Mouse (Mus musculus) forebrain, embryonic 10.5 days (tissue): ENCODE measurements at regions not wholly inside any gene's neighbourhood (a gene's known extent, or its start where the extent isn't known, plus 50 kb on each side); places are given as distances from the start of the nearest gene placed in this dataset.

ENCODE experiments used
- DNase-seq: peaks from one replicate; pipeline ENCODE4 v3.0.0-alpha.2; 2017; ENCODE audit warnings: low spot score; ENCODE audit errors: extremely low spot score
- H3K27ac ChIP-seq: fragments of 300-500 bp; sonication (generic); 2 replicates; pipeline ENCODE4 v1.5.1; 2016; ENCODE audit warnings: mild to moderate bottlenecking
- H3K27me3 ChIP-seq: fragments of 300-500 bp; sonication (generic); 2 replicates; pipeline ENCODE4 v1.6.1; 2016; ENCODE audit warnings: mild to moderate bottlenecking; ENCODE audit not compliant: poor library complexity, severe bottlenecking
- H3K36me3 ChIP-seq: fragments of 300-500 bp; sonication (generic); replicated peaks from 2 replicates; pipeline ENCODE4 v1.6.1; 2016; ENCODE audit warnings: mild to moderate bottlenecking, moderate library complexity
- H3K4me1 ChIP-seq: fragments of 300-500 bp; sonication (generic); 2 replicates; pipeline ENCODE4 v1.6.1; 2016
- H3K4me3 ChIP-seq: fragments of 300-500 bp; sonication (generic); 2 replicates; pipeline ENCODE4 v1.5.1; 2016; ENCODE audit warnings: mild to moderate bottlenecking, moderate library complexity
- H3K9me3 ChIP-seq: fragments of 300-500 bp; sonication (generic); 2 replicates; pipeline ENCODE4 v1.6.1; 2016; ENCODE audit warnings: mild to moderate bottlenecking, moderate library complexity
- WGBS: fragments of 180-500 bp; shearing (Covaris S2); methylation state at CpG from one replicate; pipeline ENCODE4 v1.1.7; 2016; 5-methylcytosine and 5-hydroxymethylcytosine counted together

DNA sequence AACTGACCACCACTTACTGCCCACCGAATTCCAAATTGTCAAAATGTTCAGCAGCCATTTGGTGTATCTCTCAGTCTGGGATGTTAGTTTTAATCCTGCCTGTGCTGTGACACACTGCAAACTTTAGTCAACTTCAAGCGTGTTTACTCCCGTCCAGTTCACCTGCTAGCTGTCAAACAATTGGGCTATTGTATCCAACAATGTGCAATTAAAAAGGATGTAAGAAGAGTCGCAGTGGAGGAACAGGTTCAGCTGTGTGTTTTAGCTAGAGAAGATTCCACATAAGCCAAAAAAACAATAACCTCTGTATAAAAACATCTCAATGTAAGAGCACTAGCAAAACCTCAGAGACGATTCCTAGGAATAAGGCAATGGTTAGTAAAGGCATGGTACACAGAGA, 392.7 kb upstream of the Prickle1 start:
- no peak for DNase-seq
- H3K4me1 ChIP-seq, result 0 out of 2 replicates have a peak, but pooled peaks cover 6% of the 10 kb centered on the region

DNA sequence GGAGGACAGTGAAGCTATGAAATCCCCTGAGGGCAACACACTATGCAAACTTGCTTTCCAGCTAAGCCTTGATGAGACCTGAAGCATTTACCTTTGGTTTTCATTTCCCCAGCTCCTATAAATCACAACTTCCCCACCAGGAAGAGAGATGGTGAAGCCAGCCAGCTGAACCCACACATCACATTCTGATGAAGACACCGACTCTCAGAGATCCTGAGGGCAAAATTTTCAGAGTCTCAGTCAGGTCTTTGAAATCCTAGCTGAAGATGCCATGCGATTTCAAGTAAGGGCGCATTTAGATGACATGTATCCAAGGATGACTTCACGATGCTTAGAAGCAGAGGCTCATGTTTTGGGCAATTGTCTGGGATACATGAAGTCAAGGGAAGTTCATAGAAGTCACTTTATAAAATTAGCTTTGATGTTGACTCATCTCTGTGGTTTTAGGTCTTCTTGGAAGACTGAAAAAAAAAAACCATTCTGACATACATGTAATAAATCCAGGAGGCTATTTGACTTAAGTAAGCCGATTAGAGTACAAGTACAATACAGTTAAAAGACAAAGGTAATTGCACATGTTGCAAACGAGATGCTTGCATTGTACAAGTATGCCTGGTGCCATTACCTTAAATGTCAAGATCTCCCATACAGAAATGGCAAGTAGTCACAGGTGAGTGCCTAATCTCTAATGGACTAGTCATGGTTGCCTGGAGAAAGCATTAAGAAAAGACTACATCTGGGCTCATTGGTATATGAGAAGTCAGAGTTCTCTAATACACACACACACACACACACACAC, 391.1 kb upstream of the Prickle1 start:
- no peak for DNase-seq
- WGBS, result 88% methylated on average over 6 of the region's 6 CpGs
- H3K27me3 ChIP-seq, result no peaks in the 10 kb centered on the region

More for the DNA sequence above, 392.7 kb upstream of the Prickle1 start:
- Histone ChIP-seq H3K4me3 (no peak overlapping the region), H3K27ac (no peak overlapping the region), H3K27me3 (no peaks in the 10 kb centered on the region), H3K36me3 (no peaks in the 10 kb centered on the region), H3K9me3 (no peaks in the 10 kb centered on the region)
- WGBS, result 73% methylated on average over 5 of the region's 5 CpGs

DNA sequence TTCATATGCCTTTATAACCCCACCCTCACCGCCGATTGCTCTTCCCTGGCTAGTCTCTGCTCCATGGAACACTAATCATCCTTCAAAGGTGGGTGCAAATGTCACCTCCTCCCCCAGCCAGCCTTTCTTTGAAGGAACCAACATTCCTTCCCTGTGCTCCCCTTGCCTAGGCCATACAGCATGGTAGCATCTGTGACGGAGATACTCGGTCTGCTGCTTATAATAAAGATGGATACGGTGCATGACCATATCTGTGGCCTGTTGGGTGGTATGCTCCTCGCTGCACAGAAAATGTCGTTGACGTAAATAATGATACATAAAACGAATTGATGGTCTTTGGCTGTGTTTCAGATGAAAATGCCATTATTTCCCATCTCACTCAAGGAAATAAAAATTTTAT, 386.4 kb upstream of the Prickle1 start:
- 91% methylated on average over 9 of the region's 9 CpGs for WGBS
- no peak for DNase-seq
- no peaks in the 10 kb centered on the region for H3K4me1 ChIP-seq
- H3K27ac ChIP-seq, result no peak overlapping the region
- no peaks in the 10 kb centered on the region for H3K9me3 ChIP-seq
- no peaks in the 10 kb centered on the region for H3K36me3 ChIP-seq
- no peaks in the 10 kb centered on the region for H3K27me3 ChIP-seq
- H3K4me3 ChIP-seq, result no peak overlapping the region

More for the DNA sequence above, 391.1 kb upstream of the Prickle1 start:
- Histone ChIP-seq H3K4me3 (no peak overlapping the region), H3K9me3 (no peaks in the 10 kb centered on the region), H3K27ac (no peak overlapping the region), H3K36me3 (no peaks in the 10 kb centered on the region), H3K4me1 (0 out of 2 replicates have a peak, but pooled peaks cover 6% of the 10 kb centered on the region)

DNA sequence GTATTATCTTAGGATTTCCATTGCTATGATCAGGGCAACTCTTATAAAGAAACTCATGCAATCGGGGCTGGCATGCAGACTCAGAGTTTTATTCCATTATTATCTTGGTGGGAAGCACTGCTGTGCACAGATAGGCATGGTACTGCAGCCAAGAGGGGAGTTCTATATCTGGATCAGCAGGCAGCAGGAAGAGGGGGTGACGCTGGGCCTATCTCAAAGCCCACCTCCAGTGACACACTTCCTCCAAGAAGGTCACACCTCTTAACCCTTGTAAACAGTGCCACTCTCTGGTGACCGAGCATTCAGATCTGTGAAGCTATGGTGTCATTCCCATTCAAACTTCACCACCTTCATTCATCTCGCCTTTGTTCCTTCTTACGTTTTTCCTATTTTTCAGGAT, 381.8 kb upstream of the Prickle1 start:
- no peak overlapping the region for H3K27ac ChIP-seq
- H3K9me3 ChIP-seq, result no peaks in the 10 kb centered on the region
- WGBS, result 77% methylated on average over 5 of the region's 5 CpGs
- H3K4me3 ChIP-seq, result no peak overlapping the region
- no peak for DNase-seq
- H3K4me1 ChIP-seq, result no peaks in the 10 kb centered on the region
- H3K27me3 ChIP-seq, result no peaks in the 10 kb centered on the region
- no peaks in the 10 kb centered on the region for H3K36me3 ChIP-seq

- Histone ChIP-seq H3K36me3 (no peaks in the 10 kb centered on the region), H3K27me3 (no peaks in the 10 kb centered on the region), H3K4me1 (no peaks in the 10 kb centered on the region), H3K27ac (no peak overlapping the region), H3K9me3 (no peaks in the 10 kb centered on the region), H3K4me3 (no peak overlapping the region)
- WGBS, result 92% methylated on average over 7 of the region's 7 CpGs
- no peak for DNase-seq
Measured at GRCm38 (mm10) chr15:93974727-93975126, 379.0 kb upstream of the Prickle1 start.

- no peak for DNase-seq
- no peaks in the 10 kb centered on the region for H3K4me1 ChIP-seq
- H3K9me3 ChIP-seq, result no peaks in the 10 kb centered on the region
- no peaks in the 10 kb centered on the region for H3K27me3 ChIP-seq
- no peaks in the 10 kb centered on the region for H3K36me3 ChIP-seq
- H3K4me3 ChIP-seq, result no peak overlapping the region
- 88% methylated on average over 5 of the region's 5 CpGs for WGBS
- no peak overlapping the region for H3K27ac ChIP-seq
Measured at GRCm38 (mm10) chr15:93972979-93973378, 377.3 kb upstream of the Prickle1 start.

DNA sequence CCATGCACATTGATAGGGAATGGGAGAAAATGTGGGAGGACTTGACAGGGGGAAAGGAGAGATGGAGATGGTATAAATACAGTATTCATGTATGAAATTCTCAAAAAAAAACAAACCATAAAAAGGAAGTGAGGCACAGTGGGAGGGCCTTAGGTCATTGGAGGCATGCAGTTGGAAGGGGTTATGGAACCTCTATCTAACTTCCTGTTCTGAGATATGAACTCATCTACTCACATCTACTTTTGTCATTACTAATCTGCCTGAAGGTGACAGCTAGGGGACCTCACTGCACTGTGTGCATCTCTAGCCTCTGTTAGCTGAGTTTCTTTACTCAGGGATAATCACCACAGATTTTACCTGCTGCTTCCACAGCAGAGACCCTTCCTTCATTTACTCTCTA, 366.3 kb upstream of the Prickle1 start:
- DNase-seq, result no peak
- Histone ChIP-seq H3K27ac (no peak overlapping the region), H3K4me1 (peaks cover 4% of the 10 kb centered on the region), H3K36me3 (no peaks in the 10 kb centered on the region), H3K9me3 (no peaks in the 10 kb centered on the region), H3K27me3 (no peaks in the 10 kb centered on the region), H3K4me3 (no peak overlapping the region)

- Histone ChIP-seq H3K27ac (no peak overlapping the region), H3K36me3 (no peaks in the 10 kb centered on the region), H3K27me3 (no peaks in the 10 kb centered on the region), H3K4me3 (no peak overlapping the region), H3K4me1 (peaks cover 4% of the 10 kb centered on the region), H3K9me3 (peaks cover 4% of the 10 kb centered on the region)
- WGBS, result 75% methylated on average over 8 of the region's 8 CpGs
- DNase-seq, result no peak
Measured at GRCm38 (mm10) chr15:93959931-93960330, 364.2 kb upstream of the Prickle1 start.

DNA sequence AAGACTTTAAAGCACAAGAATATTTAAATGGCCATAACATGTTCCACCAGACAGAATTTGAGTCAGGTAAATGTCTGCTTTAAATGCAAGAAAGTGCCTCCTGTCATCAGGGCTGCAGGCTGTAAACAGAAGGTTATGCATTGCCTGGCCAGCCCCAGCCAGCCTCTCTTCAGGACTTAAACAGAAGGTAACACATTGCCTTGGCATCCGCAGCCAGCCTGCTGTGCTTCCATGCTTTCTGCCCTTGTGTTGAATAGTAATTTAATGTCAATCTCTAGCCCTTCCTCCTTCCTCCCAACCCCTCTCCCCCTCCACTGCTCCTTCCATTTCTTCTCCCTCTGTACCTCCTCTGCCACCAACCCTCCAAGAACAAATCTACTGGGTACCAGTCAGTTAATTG, 362.4 kb upstream of the Prickle1 start:
- no peak overlapping the region for H3K4me3 ChIP-seq
- no peak for DNase-seq
- WGBS, result 79% methylated on average over 1 of the region's 1 CpGs
- no peaks in the 10 kb centered on the region for H3K27me3 ChIP-seq
- H3K27ac ChIP-seq, result no peak overlapping the region
- peaks cover 4% of the 10 kb centered on the region for H3K9me3 ChIP-seq
- H3K4me1 ChIP-seq, result peaks cover 4% of the 10 kb centered on the region
- no peaks in the 10 kb centered on the region for H3K36me3 ChIP-seq

DNA sequence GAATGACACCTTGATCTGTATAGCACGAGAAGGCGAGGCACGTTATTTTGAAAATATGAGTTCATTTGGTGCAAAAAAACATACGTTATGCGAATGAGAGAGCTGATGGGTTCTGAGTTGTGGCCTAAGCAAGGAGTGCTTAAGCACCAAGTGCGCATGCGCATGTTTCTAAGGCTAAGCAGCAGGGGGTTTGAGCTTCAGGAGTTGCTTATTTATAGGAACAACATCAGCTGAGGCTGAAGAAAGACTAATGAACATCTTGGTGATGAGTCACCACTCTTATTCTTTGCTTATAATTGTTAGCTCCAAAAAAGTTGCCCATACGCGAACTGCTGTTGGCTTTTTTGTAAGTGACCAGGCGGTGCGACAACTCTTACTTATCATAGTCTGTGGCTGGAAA, 361.1 kb upstream of the Prickle1 start:
- H3K36me3 ChIP-seq, result no peaks in the 10 kb centered on the region
- H3K27ac ChIP-seq, result no peak overlapping the region
- peaks cover 4% of the 10 kb centered on the region for H3K9me3 ChIP-seq
- no peaks in the 10 kb centered on the region for H3K27me3 ChIP-seq
- H3K4me3 ChIP-seq, result no peak overlapping the region
- DNase-seq, result no peak
- H3K4me1 ChIP-seq, result peaks cover 4% of the 10 kb centered on the region
- WGBS, result 95% methylated on average over 11 of the region's 11 CpGs

- no peak overlapping the region for H3K27ac ChIP-seq
- peaks cover 4% of the 10 kb centered on the region for H3K9me3 ChIP-seq
- DNase-seq, result no peak
- H3K4me1 ChIP-seq, result no peaks in the 10 kb centered on the region; the same call in 1 of the 2 replicates
- 86% methylated on average over 1 of the region's 1 CpGs for WGBS
- no peaks in the 10 kb centered on the region for H3K36me3 ChIP-seq
- no peak overlapping the region for H3K4me3 ChIP-seq
- H3K27me3 ChIP-seq, result no peaks in the 10 kb centered on the region
Measured at GRCm38 (mm10) chr15:93953548-93953947, 357.9 kb upstream of the Prickle1 start.

DNA sequence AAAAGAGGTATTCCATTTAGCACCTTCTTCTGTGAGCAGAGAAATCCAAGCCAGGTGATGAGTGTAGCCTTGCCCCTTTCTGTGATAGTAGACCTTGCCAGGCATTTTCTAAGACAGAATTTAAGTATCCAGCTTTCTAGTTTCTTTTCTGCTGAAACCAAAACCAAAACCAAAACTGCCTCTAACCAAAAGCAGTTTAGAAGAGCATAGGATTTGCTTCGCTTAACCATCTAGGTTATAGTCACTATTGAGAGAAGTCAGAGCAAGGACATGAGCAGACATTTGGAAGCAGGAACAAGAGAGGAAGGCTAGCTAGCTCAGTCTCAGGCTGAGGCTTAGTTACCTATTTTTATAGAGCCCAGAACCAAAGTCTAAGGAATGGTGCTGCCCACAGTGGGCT, 354.8 kb upstream of the Prickle1 start:
- H3K4me1 ChIP-seq, result no peaks in the 10 kb centered on the region
- no peak overlapping the region for H3K4me3 ChIP-seq
- DNase-seq, result no peak
- H3K27ac ChIP-seq, result no peak overlapping the region
- no peaks in the 10 kb centered on the region for H3K36me3 ChIP-seq
- no peaks in the 10 kb centered on the region for H3K9me3 ChIP-seq
- WGBS, result 98% methylated on average over 1 of the region's 1 CpGs
- no peaks in the 10 kb centered on the region for H3K27me3 ChIP-seq

GRCm38 (mm10) chr15:93948902-93949301, 353.2 kb upstream of the Prickle1 start:
- no peaks in the 10 kb centered on the region for H3K4me1 ChIP-seq
- no peak overlapping the region for H3K27ac ChIP-seq
- H3K36me3 ChIP-seq, result no peaks in the 10 kb centered on the region
- WGBS, result 77% methylated on average over 4 of the region's 4 CpGs
- H3K4me3 ChIP-seq, result no peak overlapping the region
- H3K9me3 ChIP-seq, result no peaks in the 10 kb centered on the region
- no peaks in the 10 kb centered on the region for H3K27me3 ChIP-seq
- DNase-seq, result no peak

- H3K4me3 ChIP-seq, result no peak overlapping the region
- no peaks in the 10 kb centered on the region for H3K27me3 ChIP-seq
- 94% methylated on average over 12 of the region's 12 CpGs for WGBS
- no peak for DNase-seq
- H3K36me3 ChIP-seq, result no peaks in the 10 kb centered on the region
- no peak overlapping the region for H3K27ac ChIP-seq
- H3K4me1 ChIP-seq, result no peaks in the 10 kb centered on the region
- H3K9me3 ChIP-seq, result no peaks in the 10 kb centered on the region
Measured at GRCm38 (mm10) chr15:93943545-93943944, 347.9 kb upstream of the Prickle1 start.
